Mouse (Mus musculus) stomach, postnatal 0 days (tissue): ENCODE data around the gene Fam189a1.

Experiments
- CTCF ChIP-seq: IDR thresholded peaks from 2 replicates; pipeline ENCODE4 v1.5.1; 2016; ENCODE audit warnings: antibody characterized with exemption, low read depth, mild to moderate bottlenecking, moderate library complexity
- EP300 ChIP-seq: optimal IDR thresholded peaks from 2 replicates; pipeline ENCODE3; 2016; ENCODE audit warnings: antibody characterized with exemption

DNA sequence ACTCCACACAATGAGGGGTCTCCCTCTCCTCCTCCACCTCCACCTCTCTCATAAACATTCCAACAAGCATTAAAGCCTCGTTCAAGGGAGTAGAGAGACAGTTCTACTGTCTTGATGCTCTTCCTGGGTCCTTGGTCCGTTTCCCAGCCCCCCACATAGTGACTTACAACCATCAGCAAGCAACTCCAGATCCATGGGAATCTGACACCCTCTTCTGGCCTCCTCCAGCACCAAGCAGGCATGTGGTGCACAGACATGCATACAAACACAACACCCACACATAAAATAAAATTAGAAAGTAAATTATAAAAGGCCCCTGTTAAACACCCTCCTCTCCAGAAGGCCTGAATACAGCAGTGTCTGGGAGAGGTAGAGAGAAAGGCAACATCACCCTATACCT is 317.1 kb downstream of the Fam189a1 start:
- no peak for TF ChIP-seq CTCF
- no peak for TF ChIP-seq EP300
